Mouse (Mus musculus) right cerebral cortex, adult 18-20 months (tissue): ENCODE data around the gene Bckdhb.

Experiments
- DNase-seq: peaks from one replicate; pipeline ENCODE4 v3.0.0; 2022; ENCODE audit warnings: mixed read lengths

The Bckdhb gene

DNA sequence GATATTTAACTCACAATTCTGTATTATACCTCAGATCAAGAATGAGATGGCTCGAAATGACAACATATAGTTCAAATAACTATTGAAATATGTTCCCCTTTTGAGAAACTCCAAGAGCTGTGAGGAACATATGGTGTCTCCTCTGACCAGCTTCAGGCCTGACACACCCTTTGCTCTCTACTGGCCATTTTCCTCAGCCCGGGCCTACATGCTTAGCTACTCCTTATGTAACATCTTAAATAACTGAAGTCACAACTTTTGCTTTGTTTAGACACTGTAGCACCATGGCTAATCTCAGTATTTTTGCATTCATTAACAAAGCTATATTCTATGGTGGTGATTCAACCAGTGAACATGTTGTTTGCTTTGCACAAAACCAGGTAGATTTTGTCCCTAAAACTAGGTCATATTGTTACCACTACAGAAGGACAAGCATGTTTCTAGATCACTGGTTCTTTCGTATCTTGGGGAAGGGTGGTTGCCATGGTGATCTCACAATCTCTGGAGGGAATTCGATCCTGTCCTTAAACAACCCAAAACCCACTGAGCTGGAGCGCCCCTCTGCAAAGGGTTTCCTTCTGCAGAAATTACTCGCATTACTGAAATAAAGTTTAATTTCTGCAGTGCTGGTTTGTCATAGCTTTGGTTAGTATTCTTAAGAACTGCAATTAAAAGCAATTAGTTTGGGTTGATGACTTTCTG, 185.0 kb downstream of the Bckdhb start:
- peak; percentile 54 for DNase-seq

DNA sequence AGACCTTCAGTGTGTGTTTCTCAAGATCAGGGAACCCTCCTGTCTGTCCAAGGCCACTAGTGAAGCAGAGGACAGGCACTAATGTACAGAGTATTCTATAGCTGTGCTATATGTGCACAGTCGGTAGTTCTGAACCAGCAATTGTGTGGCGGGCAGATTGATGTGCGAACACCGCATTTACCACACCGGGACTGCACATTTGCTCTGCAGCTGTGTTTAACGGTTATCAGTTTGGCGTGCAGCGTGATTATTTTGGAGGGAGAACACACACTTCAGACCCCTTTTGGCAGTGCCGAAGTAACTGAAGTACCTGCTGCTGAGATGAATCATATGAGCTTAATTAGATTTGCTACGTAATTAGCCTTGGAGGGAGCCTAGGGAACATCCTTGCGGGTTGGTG, 185.7 kb downstream of the Bckdhb start:
- DNase-seq = no peak

DNA sequence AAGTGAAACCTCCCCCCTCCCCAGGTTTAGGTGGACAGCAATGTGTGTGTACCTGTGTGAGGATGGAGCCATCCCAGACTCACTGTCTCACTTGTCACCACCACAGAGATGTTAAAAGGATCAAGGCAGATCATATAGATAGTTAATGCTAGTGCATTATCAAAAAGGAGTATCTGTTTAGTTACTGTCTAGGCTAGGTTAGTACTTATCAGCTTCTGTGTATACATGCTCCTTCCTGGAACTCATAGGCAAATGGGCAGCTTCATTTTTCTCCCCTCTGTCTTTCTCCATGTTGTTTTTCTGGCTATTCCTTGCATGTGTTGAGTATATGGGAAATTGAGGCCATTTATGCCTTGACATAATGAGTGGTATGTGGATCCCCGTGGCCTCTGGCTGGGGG, 187.4 kb downstream of the Bckdhb start:
- DNase-seq = no peak

DNA sequence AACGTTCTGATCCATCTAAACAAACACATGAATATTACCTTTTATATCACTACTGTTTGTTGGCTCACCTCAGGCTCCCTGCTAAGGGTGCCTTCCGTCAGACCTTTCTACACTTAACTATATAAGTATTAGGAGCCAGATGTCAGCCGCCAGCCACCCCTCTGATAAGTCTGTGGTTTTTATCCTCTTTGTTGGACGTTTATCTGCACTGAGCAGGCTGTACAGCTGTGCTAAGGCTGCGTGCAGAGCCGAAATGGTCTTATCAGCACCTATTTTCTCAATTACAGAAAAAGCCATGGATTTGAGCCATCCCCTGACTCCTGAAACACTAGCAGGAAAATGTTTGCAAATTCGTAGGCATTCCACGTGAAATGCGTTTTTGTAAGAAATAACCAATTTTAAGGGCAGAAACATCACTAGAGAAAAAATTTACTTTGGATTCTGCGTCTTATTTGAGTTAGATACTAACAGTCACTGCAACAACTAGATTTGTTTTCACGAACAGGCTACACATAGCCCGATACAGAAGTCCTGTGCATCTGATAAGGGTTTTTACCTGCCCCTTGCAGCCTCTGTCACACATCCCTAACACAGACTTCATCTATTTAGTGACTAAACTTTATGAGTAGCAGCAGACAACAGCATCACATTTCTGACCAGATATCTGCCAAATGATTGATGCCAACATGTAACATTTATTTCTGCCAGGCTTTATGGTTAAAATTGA, 188.1 kb downstream of the Bckdhb start:
- DNase-seq = no peak

GRCm38 (mm10) chr9:84114254-84114653, 189.3 kb downstream of the Bckdhb start:
- no peak for DNase-seq

GRCm38 (mm10) chr9:84117337-84117736, 192.4 kb downstream of the Bckdhb start:
- no peak for DNase-seq

GRCm38 (mm10) chr9:84124996-84125395, 200.1 kb downstream of the Bckdhb start:
- DNase-seq = no peak

- no peak for DNase-seq
Measured at GRCm38 (mm10) chr9:84130338-84130737, 205.4 kb downstream of the Bckdhb start.

- DNase-seq = peak; percentile 24
Measured at GRCm38 (mm10) chr9:84135062-84135461, 210.1 kb downstream of the Bckdhb start.

DNA sequence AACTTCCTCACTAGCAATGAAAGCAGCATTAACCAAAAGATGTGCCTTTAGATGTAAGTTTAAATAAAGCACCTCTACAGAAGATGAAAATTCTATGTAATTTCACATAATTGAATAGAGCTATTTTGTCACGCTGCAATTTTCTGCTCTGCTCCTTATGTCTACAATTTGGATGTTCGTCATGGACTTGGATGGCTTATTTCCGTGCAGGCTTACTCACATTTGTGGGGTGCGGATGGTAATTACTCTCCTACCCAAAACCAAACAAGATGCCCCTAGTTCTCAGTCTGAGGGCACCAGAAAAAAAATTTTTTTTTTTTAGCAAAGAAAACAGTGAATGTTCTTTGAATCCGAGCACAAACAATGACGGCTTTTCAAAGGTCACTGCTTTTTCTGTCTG, 212.2 kb downstream of the Bckdhb start:
- DNase-seq = no peak

DNA sequence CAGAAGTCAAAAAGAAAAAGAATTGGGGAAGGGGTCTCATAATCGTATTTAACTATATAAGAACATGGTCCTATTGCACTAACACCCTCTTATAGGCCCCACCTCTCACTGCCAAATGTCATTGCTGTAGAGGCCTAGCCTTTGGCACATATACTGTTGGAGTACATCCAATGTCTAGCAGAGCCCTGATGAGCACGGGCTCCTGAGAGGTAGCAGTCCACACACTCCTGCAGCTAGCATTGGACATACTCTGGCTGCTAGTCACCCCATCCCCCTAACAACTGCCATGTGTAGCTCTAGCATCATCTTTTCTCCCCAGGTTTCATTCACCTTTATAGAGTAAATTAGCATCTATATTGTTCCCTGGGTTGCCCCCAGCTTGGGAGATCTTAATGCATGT, 223.2 kb downstream of the Bckdhb start:
- DNase-seq = no peak
